Mouse (Mus musculus): ENCODE data around the gene Nrip1. TPM values are rescaled to one million over a fixed set of nuclear protein-coding genes. Genes with fewer than 3 reads are reported as not detected.
A peak's percentile ranks its signal among the peaks of the same experiment; 100 is the strongest.

The Nrip1 gene
- polyA plus RNA-seq (2015; fragmentation: Nextera tagmentation; extraction: Ambion mirVana): 32.8 and 38.0 TPM in 2 replicates

DNA sequence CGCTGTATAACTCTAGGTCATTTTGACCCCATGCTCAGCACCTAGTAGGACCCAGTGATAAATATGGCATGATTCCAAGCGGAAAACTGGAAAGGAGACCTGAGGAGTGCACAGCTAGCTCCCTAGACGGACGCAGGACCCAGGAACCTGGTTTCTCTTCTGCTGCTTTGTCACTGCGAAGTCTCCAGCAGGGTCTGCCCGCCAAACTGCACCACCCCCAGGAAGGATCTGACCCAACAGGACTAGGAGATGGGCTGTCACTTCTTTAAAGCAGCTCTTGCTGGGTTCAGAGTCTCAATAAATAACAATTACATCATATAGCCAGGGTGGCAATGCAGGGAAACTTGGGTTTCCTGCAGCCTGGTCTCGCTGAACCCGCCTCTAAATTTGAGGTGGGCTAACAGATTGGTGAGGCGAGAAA lies at the start of gene Nrip1:
Gene Nrip1 (minus strand): TSS at position 157 of the 421 bp plus-strand sequence.
- peak; percentile 23 for ATAC-seq (ENCODE audit: low read depth)
- H3K4me2 ChIP-seq: peak within 1 kb of the TSS; percentile 66
- H3K27ac ChIP-seq (replicated peaks): peak within 1 kb of the TSS; percentile 98
- no peaks in the 10 kb centered on the region for H3K36me3 ChIP-seq
- H3K9me3 ChIP-seq: no peaks in the 10 kb centered on the region
- no peaks in the 10 kb centered on the region for H3K27me3 ChIP-seq
- H3K4me3 ChIP-seq: peak within 1 kb of the TSS; percentile 85
- WGBS: 0% methylated on average over 9 of the region's 9 CpGs
- peaks cover 34% of the 10 kb centered on the region for H3K4me1 ChIP-seq (replicated peaks)
- H3K9ac ChIP-seq: peak within 1 kb of the TSS; percentile 97

DNA sequence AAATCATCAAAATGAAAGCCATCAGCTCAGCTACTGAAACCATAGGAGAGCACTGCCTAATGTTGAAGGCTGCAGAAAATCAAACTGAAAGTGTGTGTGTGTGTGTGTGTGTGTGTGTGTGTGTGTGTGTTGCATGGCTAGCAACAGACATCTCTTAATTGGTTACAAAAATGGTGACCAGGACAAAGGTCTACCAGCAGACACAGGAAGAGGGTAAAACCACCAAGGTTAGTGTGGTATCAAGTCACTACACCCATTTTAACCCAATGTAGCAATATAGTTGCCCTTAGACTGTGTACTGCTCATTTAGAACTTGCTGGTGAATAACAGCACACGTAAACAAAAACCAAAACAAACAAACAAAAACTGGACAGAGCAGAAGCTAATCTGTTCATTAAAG lies 48.9 kb upstream of the Nrip1 start:
- Histone ChIP-seq H3K36me3 (no peaks in the 10 kb centered on the region), H3K27ac (replicated peaks) (no peak overlapping the region), H3K9me3 (no peaks in the 10 kb centered on the region), H3K9ac (no peak overlapping the region), H3K4me3 (no peak overlapping the region), H3K4me2 (no peak overlapping the region), H3K27me3 (no peaks in the 10 kb centered on the region), H3K4me1 (replicated peaks) (no peaks in the 10 kb centered on the region)
- ATAC-seq (ENCODE audit: low read depth): no peak
- 98% methylated on average over 1 of the region's 1 CpGs for WGBS

DNA sequence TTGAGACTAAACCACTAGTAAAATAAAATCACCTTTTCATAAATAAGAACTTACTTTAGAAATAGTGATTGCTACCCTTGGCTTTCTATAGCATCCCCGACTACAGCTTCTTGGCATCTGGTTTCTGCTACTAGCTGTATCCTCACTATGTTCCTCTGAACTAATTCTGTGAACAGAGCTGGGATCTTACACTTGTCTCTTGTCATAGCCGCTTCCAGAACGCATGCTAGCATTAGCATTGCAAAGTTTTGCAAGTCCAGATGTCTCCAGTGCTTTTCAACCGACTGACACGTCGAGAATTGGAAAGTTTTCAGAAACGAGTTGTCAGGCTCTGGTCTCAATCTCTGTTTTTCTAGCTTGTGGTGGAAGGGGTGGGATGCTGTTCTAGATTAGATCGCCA lies 46.2 kb upstream of the Nrip1 start:
- Histone ChIP-seq H3K9me3 (no peaks in the 10 kb centered on the region), H3K27ac (replicated peaks) (no peak overlapping the region), H3K4me2 (no peak overlapping the region), H3K36me3 (no peaks in the 10 kb centered on the region), H3K4me3 (no peak overlapping the region), H3K4me1 (replicated peaks) (no peaks in the 10 kb centered on the region), H3K27me3 (no peaks in the 10 kb centered on the region), H3K9ac (no peak overlapping the region)
- ATAC-seq (ENCODE audit: low read depth): no peak
- WGBS: 89% methylated on average over 8 of the region's 8 CpGs

DNA sequence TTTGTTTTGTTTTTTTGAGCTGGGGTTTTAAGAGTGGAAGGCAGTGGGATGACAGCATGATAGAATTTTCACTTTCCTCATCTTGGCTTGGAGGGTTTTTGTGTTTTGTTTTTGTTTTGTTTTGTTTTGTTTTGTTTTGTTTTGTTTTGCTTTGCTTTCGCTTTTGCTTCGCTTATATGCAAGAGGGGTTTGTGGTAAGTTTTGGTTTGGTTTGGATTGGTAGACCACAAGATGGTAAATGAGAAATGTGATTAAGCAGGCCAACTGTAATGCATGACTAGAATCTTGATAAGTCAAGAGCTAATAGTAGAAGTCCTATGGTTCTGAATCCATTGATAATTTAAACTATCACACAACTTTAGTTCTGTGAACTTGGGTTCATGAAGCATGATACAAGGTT lies 42.9 kb upstream of the Nrip1 start:
- Histone ChIP-seq H3K4me2 (no peak overlapping the region), H3K9ac (no peak overlapping the region), H3K27me3 (no peaks in the 10 kb centered on the region), H3K27ac (replicated peaks) (no peak overlapping the region), H3K36me3 (no peaks in the 10 kb centered on the region), H3K9me3 (no peaks in the 10 kb centered on the region), H3K4me1 (replicated peaks) (no peaks in the 10 kb centered on the region), H3K4me3 (no peak overlapping the region)
- ATAC-seq (ENCODE audit: low read depth): no peak
- WGBS: 92% methylated on average over 2 of the region's 2 CpGs

DNA sequence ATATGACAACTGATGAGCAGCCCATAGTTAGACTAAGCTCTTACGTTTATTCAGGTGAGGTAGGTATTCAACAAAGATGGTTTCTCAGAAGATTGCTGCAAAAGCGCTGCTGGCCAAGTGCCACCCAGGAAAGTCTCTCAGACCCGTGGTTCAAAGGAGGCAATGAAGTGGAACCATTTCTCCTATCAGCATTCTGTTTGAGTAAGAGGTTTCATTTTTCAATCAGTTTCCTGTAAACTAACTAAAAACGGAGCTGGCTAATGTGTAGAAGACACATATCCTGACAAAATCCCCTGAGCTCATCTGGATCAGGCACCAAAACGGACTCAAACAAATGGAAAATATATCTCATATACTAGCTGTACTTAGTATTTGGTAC lies 42.4 kb upstream of the Nrip1 start:
- Histone ChIP-seq H3K9me3 (no peaks in the 10 kb centered on the region), H3K4me2 (no peak overlapping the region), H3K27ac (replicated peaks) (no peak overlapping the region), H3K4me3 (no peak overlapping the region), H3K36me3 (no peaks in the 10 kb centered on the region), H3K27me3 (no peaks in the 10 kb centered on the region), H3K9ac (no peak overlapping the region), H3K4me1 (replicated peaks) (no peaks in the 10 kb centered on the region)
- WGBS: 85% methylated on average over 5 of the region's 5 CpGs
- no peak for ATAC-seq (ENCODE audit: low read depth)

DNA sequence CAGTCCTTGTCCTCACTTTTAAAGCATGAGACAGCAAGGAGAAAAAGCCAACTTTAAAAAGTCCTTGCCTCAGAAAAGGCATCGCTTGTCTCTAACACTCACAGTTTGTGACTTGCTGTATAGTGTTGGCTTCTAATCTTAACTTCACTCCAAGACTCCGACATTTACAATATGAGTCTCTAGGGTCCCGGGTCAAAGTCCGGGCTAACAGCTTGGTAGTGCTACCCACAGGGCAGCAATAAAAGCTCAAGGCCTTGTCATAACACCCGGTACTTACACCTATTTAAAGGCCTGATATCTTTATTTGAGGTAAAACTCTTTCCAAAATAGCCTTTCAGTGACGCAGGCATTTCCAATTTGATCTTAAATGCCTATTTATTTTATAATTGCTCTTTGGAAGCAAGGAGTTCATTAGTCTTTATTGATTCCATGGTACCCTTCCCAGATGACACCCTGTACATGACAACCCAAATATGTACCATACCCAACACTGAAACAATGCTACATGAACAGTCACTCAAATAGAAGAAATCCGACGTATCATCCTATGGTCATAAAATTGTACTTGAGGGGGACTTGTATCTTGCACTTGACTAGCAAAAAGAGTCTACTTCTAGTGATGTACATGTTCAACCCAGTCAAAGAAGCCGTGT lies 41.9 kb upstream of the Nrip1 start:
- H3K27me3 ChIP-seq: no peaks in the 10 kb centered on the region
- no peak overlapping the region for H3K4me3 ChIP-seq
- no peak overlapping the region for H3K9ac ChIP-seq
- ATAC-seq (ENCODE audit: low read depth): no peak
- H3K36me3 ChIP-seq: no peaks in the 10 kb centered on the region
- no peak overlapping the region for H3K4me2 ChIP-seq
- 81% methylated on average over 9 of the region's 9 CpGs for WGBS
- no peaks in the 10 kb centered on the region for H3K4me1 ChIP-seq (replicated peaks)
- H3K27ac ChIP-seq (replicated peaks): no peak overlapping the region
- H3K9me3 ChIP-seq: no peaks in the 10 kb centered on the region

DNA sequence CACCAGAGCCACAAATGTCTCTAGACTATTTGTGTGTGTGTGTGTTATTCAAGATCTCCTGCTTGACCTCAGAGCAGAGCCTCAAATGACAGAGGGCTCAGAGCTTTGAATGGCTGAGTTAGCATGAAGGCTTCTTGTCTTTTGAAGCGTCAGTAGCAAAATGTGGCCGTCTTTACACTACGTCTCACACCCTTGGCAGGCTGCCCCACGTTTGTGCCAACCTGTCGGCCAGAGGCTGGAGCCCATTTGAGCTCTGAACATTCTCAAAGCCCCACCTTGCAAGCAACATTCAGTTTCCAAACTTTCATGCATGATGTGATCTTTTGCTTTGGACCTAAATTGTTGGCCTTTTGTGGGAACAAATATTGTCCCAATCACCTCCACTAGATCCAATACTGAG lies 40.9 kb upstream of the Nrip1 start:
- Histone ChIP-seq H3K27me3 (no peaks in the 10 kb centered on the region), H3K9me3 (no peaks in the 10 kb centered on the region), H3K36me3 (no peaks in the 10 kb centered on the region), H3K9ac (no peak overlapping the region), H3K4me1 (replicated peaks) (no peaks in the 10 kb centered on the region), H3K27ac (replicated peaks) (no peak overlapping the region), H3K4me2 (no peak overlapping the region), H3K4me3 (no peak overlapping the region)
- ATAC-seq (ENCODE audit: low read depth): no peak
- WGBS: 66% methylated on average over 5 of the region's 5 CpGs

DNA sequence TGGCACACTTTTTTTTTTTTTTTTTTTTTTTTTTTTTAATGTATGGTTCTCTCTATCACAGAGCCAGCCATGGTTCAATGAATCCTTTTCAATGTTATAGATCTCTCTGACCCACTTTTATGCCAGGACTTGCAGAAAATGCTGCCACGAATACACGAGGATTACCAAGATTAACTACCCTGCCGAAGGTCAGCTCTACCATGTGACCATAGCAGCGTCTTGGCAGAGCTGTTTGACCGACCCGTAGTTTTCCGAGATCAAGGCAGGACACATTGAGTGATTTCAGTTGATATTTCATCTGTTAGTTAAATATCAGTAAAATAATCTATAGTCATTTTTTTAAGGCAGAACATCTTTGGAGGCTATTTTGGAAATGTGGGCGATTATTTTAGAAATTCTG lies 40.0 kb upstream of the Nrip1 start:
- H3K4me2 ChIP-seq: no peak overlapping the region
- H3K9me3 ChIP-seq: no peaks in the 10 kb centered on the region
- H3K4me1 ChIP-seq (replicated peaks): no peaks in the 10 kb centered on the region
- H3K4me3 ChIP-seq: no peak overlapping the region
- H3K9ac ChIP-seq: no peak overlapping the region
- no peaks in the 10 kb centered on the region for H3K36me3 ChIP-seq
- H3K27me3 ChIP-seq: no peaks in the 10 kb centered on the region
- ATAC-seq (ENCODE audit: low read depth): no peak
- H3K27ac ChIP-seq (replicated peaks): no peak overlapping the region
- WGBS: 95% methylated on average over 8 of the region's 8 CpGs

DNA sequence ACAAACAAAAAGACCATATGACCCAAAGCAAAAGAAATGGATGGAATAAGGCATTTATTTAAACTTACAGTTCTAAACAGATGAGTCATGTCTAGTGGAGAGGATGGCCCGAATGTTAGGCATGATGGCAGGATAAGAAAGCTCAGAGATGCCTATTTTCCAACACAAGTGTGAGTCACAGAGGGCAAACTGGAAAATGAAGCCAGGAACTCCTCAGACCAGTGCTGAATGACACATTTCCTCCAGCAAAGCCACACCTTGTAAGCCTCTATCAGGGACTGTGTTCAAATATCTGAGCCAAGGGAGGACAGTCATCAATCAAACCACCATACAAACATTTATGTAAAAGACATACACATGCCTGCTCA lies 35.7 kb upstream of the Nrip1 start:
- no peak for ATAC-seq (ENCODE audit: low read depth)
- Histone ChIP-seq H3K4me1 (replicated peaks) (peaks cover 8% of the 10 kb centered on the region; the same call in 1 of the 2 replicates), H3K4me2 (no peak overlapping the region), H3K27ac (replicated peaks) (no peak overlapping the region), H3K9me3 (no peaks in the 10 kb centered on the region), H3K27me3 (no peaks in the 10 kb centered on the region), H3K36me3 (no peaks in the 10 kb centered on the region), H3K9ac (no peak overlapping the region), H3K4me3 (no peak overlapping the region)
- 85% methylated on average over 1 of the region's 1 CpGs for WGBS

DNA sequence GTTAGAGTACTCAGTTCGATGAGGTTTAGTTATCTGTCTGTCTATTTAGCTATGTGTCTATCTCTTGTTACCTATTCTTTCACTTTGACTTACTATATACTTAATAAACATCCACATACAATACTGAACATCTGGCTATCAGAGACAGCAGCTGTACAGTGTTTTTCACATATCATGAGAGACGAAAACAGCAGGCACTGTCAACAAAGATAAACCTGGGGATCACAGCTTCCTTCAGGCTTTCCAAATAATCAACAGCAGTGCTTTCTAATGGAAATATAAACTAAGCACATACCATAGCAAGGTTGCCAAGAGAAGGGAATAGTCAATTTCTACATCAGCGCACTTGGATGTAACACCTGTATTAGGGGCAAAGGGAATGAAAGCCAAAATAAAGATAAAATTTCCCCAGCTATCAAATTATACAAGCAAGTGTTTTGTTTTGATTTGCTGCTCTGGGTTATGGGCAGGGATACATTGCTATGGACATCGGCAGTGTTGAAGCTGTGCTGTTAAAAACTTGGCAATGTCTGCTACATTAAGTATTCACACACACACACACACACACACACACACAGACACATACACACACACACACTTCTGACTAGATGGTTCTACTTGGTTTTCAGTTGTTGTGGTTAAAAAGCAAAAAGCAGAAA lies 35.2 kb upstream of the Nrip1 start:
- H3K4me2 ChIP-seq: no peak overlapping the region
- no peaks in the 10 kb centered on the region for H3K36me3 ChIP-seq
- no peak overlapping the region for H3K27ac ChIP-seq (replicated peaks)
- 92% methylated on average over 4 of the region's 4 CpGs for WGBS
- H3K9ac ChIP-seq: no peak overlapping the region
- peaks cover 8% of the 10 kb centered on the region; the same call in 1 of the 2 replicates for H3K4me1 ChIP-seq (replicated peaks)
- ATAC-seq (ENCODE audit: low read depth): no peak
- no peaks in the 10 kb centered on the region for H3K9me3 ChIP-seq
- H3K27me3 ChIP-seq: no peaks in the 10 kb centered on the region
- H3K4me3 ChIP-seq: no peak overlapping the region

DNA sequence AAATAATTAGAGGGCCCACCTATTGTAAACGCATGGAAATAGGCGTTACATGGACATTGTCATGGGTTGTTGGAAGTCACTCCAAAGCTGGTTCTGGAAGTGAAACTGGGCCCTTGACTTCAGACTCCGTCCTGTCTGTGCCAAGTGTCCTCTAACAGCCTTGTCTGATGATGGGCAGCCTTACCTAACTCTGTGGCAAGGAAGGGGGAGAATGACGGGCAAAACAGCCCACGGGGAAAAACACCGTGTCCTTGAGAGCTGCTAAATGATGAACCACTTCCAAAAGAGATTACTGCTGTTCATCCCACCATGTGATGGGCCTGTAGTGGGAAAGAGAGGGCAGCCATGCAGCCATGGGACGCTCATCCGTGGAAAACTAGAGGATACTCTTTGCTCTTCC lies 34.6 kb upstream of the Nrip1 start:
- H3K27me3 ChIP-seq: no peaks in the 10 kb centered on the region
- no peak overlapping the region for H3K9ac ChIP-seq
- H3K4me2 ChIP-seq: no peak overlapping the region
- 86% methylated on average over 8 of the region's 8 CpGs for WGBS
- H3K4me3 ChIP-seq: no peak overlapping the region
- H3K9me3 ChIP-seq: no peaks in the 10 kb centered on the region
- H3K4me1 ChIP-seq (replicated peaks): peaks cover 8% of the 10 kb centered on the region; the same call in 1 of the 2 replicates
- H3K27ac ChIP-seq (replicated peaks): no peak overlapping the region
- H3K36me3 ChIP-seq: no peaks in the 10 kb centered on the region
- ATAC-seq (ENCODE audit: low read depth): no peak

DNA sequence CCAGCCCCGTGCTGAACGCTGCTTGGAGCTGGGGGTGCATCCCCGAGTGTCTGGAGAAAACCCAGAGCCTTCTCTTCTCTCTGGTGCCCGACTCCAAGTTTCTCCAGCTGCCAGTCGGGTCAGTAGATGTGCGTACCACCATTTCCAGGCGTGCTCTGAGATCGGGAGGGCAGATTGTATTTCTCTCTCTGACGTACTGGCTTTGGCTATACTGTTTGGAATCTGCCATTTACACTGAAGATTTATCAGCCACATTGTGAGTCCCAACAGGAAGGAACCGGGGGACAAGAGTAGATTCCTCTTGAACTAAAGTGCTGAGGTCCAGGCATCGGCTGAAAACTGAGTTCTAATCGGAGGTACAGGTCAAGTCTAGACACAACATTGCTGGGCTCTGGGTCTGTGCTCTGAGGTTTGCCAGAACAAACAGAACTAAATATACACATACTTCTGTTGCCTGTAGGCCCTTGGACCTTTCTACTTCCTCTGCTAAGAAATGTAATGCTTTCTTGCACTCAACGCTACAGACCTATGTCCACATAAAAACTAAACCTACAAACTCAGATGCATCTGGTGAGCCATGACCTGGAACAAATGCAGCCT lies 33.8 kb upstream of the Nrip1 start:
- no peak overlapping the region for H3K27ac ChIP-seq (replicated peaks)
- no peak overlapping the region for H3K4me3 ChIP-seq
- no peak overlapping the region for H3K4me2 ChIP-seq
- 70% methylated on average over 13 of the region's 13 CpGs for WGBS
- no peak overlapping the region for H3K9ac ChIP-seq
- no peaks in the 10 kb centered on the region for H3K9me3 ChIP-seq
- peaks cover 8% of the 10 kb centered on the region; the same call in 1 of the 2 replicates for H3K4me1 ChIP-seq (replicated peaks)
- H3K27me3 ChIP-seq: no peaks in the 10 kb centered on the region
- no peak for ATAC-seq (ENCODE audit: low read depth)
- H3K36me3 ChIP-seq: no peaks in the 10 kb centered on the region

All from neural tube, embryonic 13.5 days (tissue).